Mouse (Mus musculus) heart, adult 2 months (tissue): ENCODE measurements around the gene Olfr1373. TPM values are rescaled to one million over a fixed set of nuclear protein-coding genes. Genes with fewer than 3 reads are reported as not detected.
"Not testable (repeated sequence)": the region's sequence is repeated elsewhere in the genome, so short reads cannot be mapped to it uniquely, and the experiment has no call there.

Experiments used
- DNase-seq, 2 experiments: peaks; one replicate each; pipeline ENCODE4 v3.0.0; 2021
- H3K27ac ChIP-seq: fragments of 200-600 bp; 2 replicates; pipeline ENCODE4 v1.8.1; 2022
- H3K27me3 ChIP-seq: fragments of 200-500 bp; 2 replicates; pipeline ENCODE4 v1.6.1; 2012; ENCODE audit warnings: mild to moderate bottlenecking, low read length, inconsistent platforms, mixed read lengths; ENCODE audit not compliant: control insufficient read depth, insufficient read depth
- H3K36me3 ChIP-seq: fragments of 200-500 bp; 2 replicates; pipeline ENCODE4 v1.6.1; 2012; ENCODE audit warnings: low read length, inconsistent platforms; ENCODE audit not compliant: control insufficient read depth, insufficient read depth
- H3K4me1 ChIP-seq: fragments of 200-500 bp; 2 replicates; pipeline ENCODE4 v1.6.1; 2011; ENCODE audit warnings: low read length; ENCODE audit not compliant: control insufficient read depth, insufficient read depth
- H3K4me3 ChIP-seq: fragments of 200-600 bp; 2 replicates; pipeline ENCODE4 v1.8.1; 2022
- H3K79me2 ChIP-seq: fragments of 200-500 bp; replicated peaks from 2 replicates; pipeline ENCODE4 v1.6.1; 2012; ENCODE audit warnings: mild to moderate bottlenecking, inconsistent platforms, low read length, moderate library complexity, mixed read lengths; ENCODE audit not compliant: control insufficient read depth, insufficient read depth
- H3K9ac ChIP-seq: fragments of 200-500 bp; 2 replicates; pipeline ENCODE4 v1.6.1; 2012; ENCODE audit warnings: low read depth, mild to moderate bottlenecking, control low read depth, inconsistent platforms, low read length, mixed read lengths
- CTCF ChIP-seq: fragments of 200-600 bp; IDR thresholded peaks from 2 replicates; pipeline ENCODE4 v1.8.1; 2022; ENCODE audit warnings: antibody characterized with exemption, mild to moderate bottlenecking, moderate library complexity
- EP300 ChIP-seq: fragments of 200-500 bp; IDR thresholded peaks from 2 replicates; pipeline ENCODE4 v1.6.1; 2011; ENCODE audit warnings: low read depth, low read length, control low read depth; ENCODE audit not compliant: insufficient read depth
- POLR2A ChIP-seq: fragments of 200-500 bp; IDR thresholded peaks from 2 replicates; pipeline ENCODE4 v1.6.1; 2011; ENCODE audit warnings: mild to moderate bottlenecking, low read depth, low read length, control low read depth; ENCODE audit not compliant: insufficient read depth
- WGBS: fragments of 180-500 bp; shearing (Covaris S2); methylation state at CpG from one replicate; pipeline ENCODE4 v1.1.7; 2018; 5-methylcytosine and 5-hydroxymethylcytosine counted together
- intact Hi-C: fragments of 180-260 bp; cut with DNase I; formaldehyde crosslinking; loops from one replicate; pipeline ENCODE4 v1.15.1; 2025
- polyA plus RNA-seq: library from polyadenylated mRNA; depleted of rRNA; stranded (reverse); fragments of >200 nt; gene quantifications from 2 replicates; pipeline ENCODE4 v1.2.3, GENCODE M21; 2012
- total RNA-seq, 2 experiments: library from RNA; stranded (reverse); gene quantifications; 2 replicates each; pipeline ENCODE4 v1.2.3; 2021

Gene Olfr1373
- total and polyA plus RNA-seq, 3 experiments = not detected

GRCm38 (mm10) chr11:52143675-52144074 is 1.7 kb downstream of the Olfr1373 start:
- TF ChIP-seq EP300 (0 out of 2 replicates have a peak, but pooled peaks have one; percentile 55), CTCF (peak; percentile 74)
- H3K9ac ChIP-seq, H3K27ac ChIP-seq, H3K4me3 ChIP-seq, H3K36me3 ChIP-seq, H3K4me1 ChIP-seq, H3K27me3 ChIP-seq, H3K79me2 ChIP-seq: not testable (repeated sequence)
- peak in 1 of 2 experiments; percentile 28 for DNase-seq
- WGBS = 28% methylated on average over 4 of the region's 4 CpGs
- intact Hi-C loops = loop anchor here (10.0 kb wide), 1 partner anchor 201 kb away; no protein-coding TSS in a partner anchor

GRCm38 (mm10) chr11:52130451-52131068 is 14.8 kb downstream of the Olfr1373 start:
- H3K4me3 ChIP-seq = no peak overlapping the region
- H3K9ac ChIP-seq = no peak overlapping the region
- H3K27ac ChIP-seq = peak overlapping the region; percentile 23; the same call in 1 of the 2 replicates
- intact Hi-C loops = no loop called here
- 77% methylated on average over 7 of the region's 7 CpGs for WGBS
- H3K79me2 ChIP-seq = no peaks in the 10 kb centered on the region
- no peaks in the 10 kb centered on the region for H3K27me3 ChIP-seq
- DNase-seq = no peak
- no peaks in the 10 kb centered on the region for H3K4me1 ChIP-seq
- H3K36me3 ChIP-seq = no peaks in the 10 kb centered on the region
- TF ChIP-seq CTCF (peak; percentile 47), EP300 (no peak)

GRCm38 (mm10) chr11:52129621-52130450 is 15.5 kb downstream of the Olfr1373 start:
- Histone ChIP-seq H3K27me3 (no peaks in the 10 kb centered on the region), H3K79me2 (no peaks in the 10 kb centered on the region), H3K36me3 (no peaks in the 10 kb centered on the region), H3K27ac (peak overlapping the region; percentile 64), H3K9ac (peak overlapping the region; percentile 19), H3K4me1 (no peaks in the 10 kb centered on the region), H3K4me3 (no peak overlapping the region)
- WGBS = 50% methylated on average over 10 of the region's 10 CpGs
- intact Hi-C loops = loop anchor here (5.0 kb wide), 1 partner anchor 63 kb away; no protein-coding TSS in a partner anchor
- peak in 1 of 2 experiments; percentile 31 for DNase-seq
- TF ChIP-seq EP300 (no peak), CTCF (no peak), POLR2A (no peak)

GRCm38 (mm10) chr11:52129171-52129570 is 16.2 kb downstream of the Olfr1373 start:
- no peaks in the 10 kb centered on the region; the same call in 1 of the 2 replicates for H3K79me2 ChIP-seq
- H3K27ac ChIP-seq = peak overlapping the region; percentile 64; the same call in 1 of the 2 replicates
- H3K9ac ChIP-seq = no peak overlapping the region
- H3K4me3 ChIP-seq = no peak overlapping the region
- no peak for DNase-seq
- no peaks in the 10 kb centered on the region for H3K27me3 ChIP-seq
- TF ChIP-seq POLR2A (no peak), CTCF (peak; percentile 39)
- WGBS = 25% methylated on average over 3 of the region's 3 CpGs
- no peaks in the 10 kb centered on the region for H3K4me1 ChIP-seq
- intact Hi-C loops = loop anchor here (5.0 kb wide), 1 partner anchor 62 kb away; no protein-coding TSS in a partner anchor
- no peaks in the 10 kb centered on the region; the same call in 1 of the 2 replicates for H3K36me3 ChIP-seq

GRCm38 (mm10) chr11:52128316-52129061 is 16.8 kb downstream of the Olfr1373 start:
- Histone ChIP-seq H3K27me3 (no peaks in the 10 kb centered on the region), H3K79me2 (no peaks in the 10 kb centered on the region; the same call in 1 of the 2 replicates), H3K36me3 (no peaks in the 10 kb centered on the region; the same call in 1 of the 2 replicates), H3K4me3 (no peak overlapping the region), H3K9ac (no peak overlapping the region), H3K4me1 (no peaks in the 10 kb centered on the region), H3K27ac (no peak overlapping the region)
- 63% methylated on average over 5 of the region's 5 CpGs for WGBS
- no peak for DNase-seq
- TF ChIP-seq CTCF = no peak
- TF ChIP-seq POLR2A = no peak
- no peak for TF ChIP-seq EP300
- intact Hi-C loops = loop anchor here (5.0 kb wide), 1 partner anchor 61 kb away; no protein-coding TSS in a partner anchor
